Mouse (Mus musculus): ENCODE results near the gene Nptn.

Gene Nptn

GRCm38 (mm10) chr9:58565945-58566344 lies 16.1 kb upstream of the Nptn start:
- peak; percentile 16 for DNase-seq

- peak; percentile 52 for DNase-seq
These were observed 14.4 kb upstream of the Nptn start for GRCm38 (mm10) chr9:58567682-58568081.

GRCm38 (mm10) chr9:58571001-58571400 lies 11.0 kb upstream of the Nptn start:
- DNase-seq = peak; percentile 63

GRCm38 (mm10) chr9:58578669-58579068 lies 3.4 kb upstream of the Nptn start:
- peak; percentile 98 for DNase-seq

- DNase-seq = peak; percentile 87
These were observed 1.4 kb upstream of the Nptn start for GRCm38 (mm10) chr9:58580453-58581195.

GRCm38 (mm10) chr9:58581283-58581930 lies 633 bp upstream of the Nptn start:
- DNase-seq = no peak

- peak; percentile 97 for DNase-seq
These were observed 684 bp downstream of the Nptn start for GRCm38 (mm10) chr9:58582581-58583266.

GRCm38 (mm10) chr9:58583267-58583641 lies 1.2 kb downstream of the Nptn start:
- peak; percentile 95 for DNase-seq

GRCm38 (mm10) chr9:58584323-58584722 lies 2.3 kb downstream of the Nptn start:
- DNase-seq = no peak

GRCm38 (mm10) chr9:58588657-58589056 lies 6.6 kb downstream of the Nptn start:
- DNase-seq = peak; percentile 90

- DNase-seq = no peak
These were observed 13.3 kb downstream of the Nptn start for GRCm38 (mm10) chr9:58595313-58595712.

GRCm38 (mm10) chr9:58613790-58614189 lies 31.8 kb downstream of the Nptn start:
- peak; percentile 64 for DNase-seq

GRCm38 (mm10) chr9:58615064-58615938 lies 33.3 kb downstream of the Nptn start:
- DNase-seq = no peak

GRCm38 (mm10) chr9:58623009-58623408 lies 41.0 kb downstream of the Nptn start:
- no peak for DNase-seq

- DNase-seq = no peak
These were observed 45.2 kb downstream of the Nptn start for GRCm38 (mm10) chr9:58627197-58627596.

GRCm38 (mm10) chr9:58630441-58630840 lies 48.4 kb downstream of the Nptn start:
- DNase-seq = no peak

GRCm38 (mm10) chr9:58648406-58649264 lies 66.6 kb downstream of the Nptn start:
- peak; percentile 82 for DNase-seq

- DNase-seq = no peak
These were observed 67.2 kb downstream of the Nptn start for GRCm38 (mm10) chr9:58649265-58649626.

- no peak for DNase-seq
These were observed 70.0 kb downstream of the Nptn start for GRCm38 (mm10) chr9:58651993-58652392.

- DNase-seq = peak; percentile 56
These were observed 72.5 kb downstream of the Nptn start for GRCm38 (mm10) chr9:58654494-58654893.

GRCm38 (mm10) chr9:58656396-58656795 lies 74.4 kb downstream of the Nptn start:
- peak; percentile 50 for DNase-seq

GRCm38 (mm10) chr9:58656824-58657223 lies 74.8 kb downstream of the Nptn start:
- peak; percentile 81 for DNase-seq

All from heart, adult 11 months (tissue).